Mouse (Mus musculus): Measurements from ENCODE around the gene Ppp3r2.

Ppp3r2 gene

GRCm38 (mm10) chr4:49681812-49682211 lies at the start of gene Ppp3r2:
TSS of gene Ppp3r2 (minus strand) at chr4:49682024.
- DNase-seq = no peak

- no peak for DNase-seq
Observed at GRCm38 (mm10) chr4:49729326-49729725, 47.5 kb upstream of the Ppp3r2 start.

- DNase-seq = no peak
Observed at GRCm38 (mm10) chr4:49723908-49724307, 42.1 kb upstream of the Ppp3r2 start.

- peak; percentile 58 for DNase-seq
Observed at GRCm38 (mm10) chr4:49691405-49692194, 9.8 kb upstream of the Ppp3r2 start.

- peak; percentile 6 for DNase-seq
Observed at GRCm38 (mm10) chr4:49688594-49689288, 6.9 kb upstream of the Ppp3r2 start.

- no peak for DNase-seq
Observed at GRCm38 (mm10) chr4:49680171-49680875, 1.5 kb downstream of the Ppp3r2 start.

GRCm38 (mm10) chr4:49676790-49677189 lies 5.0 kb downstream of the Ppp3r2 start:
- no peak for DNase-seq

- DNase-seq = no peak
Observed at GRCm38 (mm10) chr4:49676071-49676470, 5.8 kb downstream of the Ppp3r2 start.

- DNase-seq = no peak
Observed at GRCm38 (mm10) chr4:49664850-49665249, 17.0 kb downstream of the Ppp3r2 start.

- no peak for DNase-seq
Observed at GRCm38 (mm10) chr4:49662231-49662630, 19.6 kb downstream of the Ppp3r2 start.

GRCm38 (mm10) chr4:49661664-49662063 lies 20.2 kb downstream of the Ppp3r2 start:
- no peak for DNase-seq

GRCm38 (mm10) chr4:49659421-49659820 lies 22.4 kb downstream of the Ppp3r2 start:
- DNase-seq = no peak

- DNase-seq = no peak
Observed at GRCm38 (mm10) chr4:49639913-49640312, 41.9 kb downstream of the Ppp3r2 start.

- DNase-seq = no peak
Observed at GRCm38 (mm10) chr4:49637821-49638220, 44.0 kb downstream of the Ppp3r2 start.

- DNase-seq = no peak
Observed at GRCm38 (mm10) chr4:49632139-49632481, 49.7 kb downstream of the Ppp3r2 start.

- DNase-seq = peak; percentile 95
Observed at GRCm38 (mm10) chr4:49631319-49632138, 50.3 kb downstream of the Ppp3r2 start, which contains the start of gene Rnf20. TSS of gene Rnf20 (plus strand) at chr4:49632006.

- peak; percentile 65 for DNase-seq
Observed at GRCm38 (mm10) chr4:49628941-49629340, 52.9 kb downstream of the Ppp3r2 start.

Data from kidney, adult 11 months (tissue).